25 mouse cellular contexts compared by ENCODE assay signal in genomic region chr4:44525336-44525735, GRCm38 (mm10).
DNase-seq lines count a peak whose midpoint lies in the region; ATAC-seq and TF ChIP-seq lines count a peak whose summit lies in the region.
"Had no signal": no experiment of that assay in that cellular context is flagged by ENCODE, and none has a peak within 500 bp of the region (broad histone marks: within the 10 kb centered on the region; RNA-seq: fewer than 3 reads in every experiment).

No protein-coding gene starts in this region.

- H3K9me3 ChIP-seq in intestine, postnatal 0 days (ENCODE audit: control insufficient read depth), result no peaks in the 10 kb centered on the region
- H3K9me3 ChIP-seq in intestine, embryonic 16.5 days (ENCODE audit: control insufficient read depth, low read length), result no peaks in the 10 kb centered on the region
- H3K9me3 ChIP-seq in lung, postnatal 0 days (ENCODE audit: low read length), result no peaks in the 10 kb centered on the region
- no peaks in the 10 kb centered on the region for H3K9me3 ChIP-seq in stomach, postnatal 0 days (ENCODE audit: control insufficient read depth, low read length)
- no peaks in the 10 kb centered on the region for H3K9me3 ChIP-seq in neural tube, embryonic 15.5 days (replicated peaks)
- H3K9me3 ChIP-seq: forebrain, embryonic 10.5 days; intestine, embryonic 15.5 days; kidney, embryonic 15.5 days; neural tube, embryonic 13.5 days had no signal

- H3K4me3 ChIP-seq in intestine, postnatal 0 days (ENCODE audit: low read depth, low read length), result no peak overlapping the region
- H3K4me3 ChIP-seq in intestine, embryonic 16.5 days (ENCODE audit: low read length), result no peak overlapping the region
- no peak overlapping the region for H3K4me3 ChIP-seq in lung, postnatal 0 days (ENCODE audit: low read depth, low read length)
- H3K4me3 ChIP-seq in stomach, postnatal 0 days (ENCODE audit: low read depth, low read length), result no peak overlapping the region
- H3K4me3 ChIP-seq in neural tube, embryonic 15.5 days (replicated peaks), result no peak overlapping the region
- H3K4me3 ChIP-seq: forebrain, embryonic 10.5 days; heart, adult 2 months; intestine, embryonic 15.5 days; kidney, embryonic 15.5 days; myocyte; neural tube, embryonic 13.5 days had no signal

- TF ChIP-seq EP300 in lung, postnatal 0 days (IDR thresholded peaks at IDR 0.05), result no peak
- TF ChIP-seq EP300 in stomach, postnatal 0 days (optimal IDR thresholded peaks at IDR 0.05), result no peak

- H3K36me3 ChIP-seq in intestine, postnatal 0 days (ENCODE audit: control insufficient read depth, insufficient read depth), result no peaks in the 10 kb centered on the region
- no peaks in the 10 kb centered on the region for H3K36me3 ChIP-seq in intestine, embryonic 16.5 days (ENCODE audit: control insufficient read depth, insufficient read depth, low read length)
- no peaks in the 10 kb centered on the region for H3K36me3 ChIP-seq in lung, postnatal 0 days (ENCODE audit: insufficient read depth, low read length)
- no peaks in the 10 kb centered on the region for H3K36me3 ChIP-seq in stomach, postnatal 0 days (ENCODE audit: control insufficient read depth, insufficient read depth, low read length)
- H3K36me3 ChIP-seq in neural tube, embryonic 15.5 days, result no peaks in the 10 kb centered on the region
- H3K36me3 ChIP-seq: forebrain, embryonic 10.5 days; intestine, embryonic 15.5 days; kidney, embryonic 15.5 days; neural tube, embryonic 13.5 days had no signal

- 79% methylated on average over 3 of the region's 3 CpGs for WGBS in intestine, postnatal 0 days
- 78% methylated on average over 3 of the region's 3 CpGs for WGBS in intestine, embryonic 16.5 days
- WGBS in lung, postnatal 0 days, result 70% methylated on average over 3 of the region's 3 CpGs
- WGBS in stomach, postnatal 0 days, result 66% methylated on average over 3 of the region's 3 CpGs
- 80% methylated on average over 3 of the region's 3 CpGs for WGBS in neural tube, embryonic 15.5 days

- ATAC-seq in intestine, postnatal 0 days, result no peak
- no peak for ATAC-seq in intestine, embryonic 16.5 days
- ATAC-seq in lung, postnatal 0 days, result no peak
- no peak for ATAC-seq in stomach, postnatal 0 days (ENCODE audit: low FRiP score, low TSS enrichment)
- no peak for ATAC-seq in neural tube, embryonic 15.5 days (ENCODE audit: low FRiP score)
- ATAC-seq: CD4-positive, CD25-positive, alpha-beta regulatory T cell, adult 4 months; forebrain, embryonic 16.5 days; intestine, embryonic 15.5 days had no signal

- DNase-seq in adrenal gland, adult 2 months, result peak; percentile 49
- no peak for DNase-seq in adrenal gland, postnatal 4 days (ENCODE audit: low spot score in 2 of 2)
- DNase-seq in lung, postnatal 0 days (ENCODE audit: low spot score), result no peak
- no peak for DNase-seq in lung, postnatal 36 days
- DNase-seq in stomach, postnatal 0 days (ENCODE audit: low spot score), result no peak
- DNase-seq: cerebellum, adult 2 months; gastrocnemius, postnatal 36 days; heart, adult 2 months; heart, postnatal 36 days; lung, adult 18-20 months; lung, postnatal 4 days; midbrain, embryonic 14.5 days; thymus, postnatal 25 days had no signal

- H3K9ac ChIP-seq in intestine, postnatal 0 days (ENCODE audit: low read depth, low read length), result no peak overlapping the region
- H3K9ac ChIP-seq in intestine, embryonic 16.5 days (ENCODE audit: low read depth, low read length), result no peak overlapping the region
- no peak overlapping the region for H3K9ac ChIP-seq in lung, postnatal 0 days (replicated peaks; ENCODE audit: low read depth)
- no peak overlapping the region for H3K9ac ChIP-seq in stomach, postnatal 0 days (ENCODE audit: low read length)
- H3K9ac ChIP-seq in neural tube, embryonic 15.5 days (replicated peaks), result no peak overlapping the region
- H3K9ac ChIP-seq: hindbrain, embryonic 14.5 days; intestine, embryonic 15.5 days; kidney, embryonic 15.5 days; neural tube, embryonic 13.5 days had no signal

- H3K4me2 ChIP-seq in intestine, postnatal 0 days (replicated peaks; ENCODE audit: low read depth), result no peak overlapping the region
- H3K4me2 ChIP-seq in intestine, embryonic 16.5 days (ENCODE audit: low read depth, low read length), result no peak overlapping the region
- H3K4me2 ChIP-seq in lung, postnatal 0 days (replicated peaks; ENCODE audit: low read depth, low read length), result no peak overlapping the region
- H3K4me2 ChIP-seq in stomach, postnatal 0 days (replicated peaks; ENCODE audit: low read depth), result no peak overlapping the region
- H3K4me2 ChIP-seq in neural tube, embryonic 15.5 days, result no peak overlapping the region
- H3K4me2 ChIP-seq: hindbrain, embryonic 14.5 days; intestine, embryonic 15.5 days; kidney, embryonic 15.5 days; liver, embryonic 11.5 days; neural tube, embryonic 13.5 days had no signal

- H3K27ac ChIP-seq in intestine, postnatal 0 days (ENCODE audit: low read depth, low read length), result no peak overlapping the region
- no peak overlapping the region for H3K27ac ChIP-seq in intestine, embryonic 16.5 days (ENCODE audit: low read length)
- no peak overlapping the region for H3K27ac ChIP-seq in lung, postnatal 0 days (ENCODE audit: low read length)
- H3K27ac ChIP-seq in stomach, postnatal 0 days (replicated peaks), result no peak overlapping the region
- no peak overlapping the region for H3K27ac ChIP-seq in neural tube, embryonic 15.5 days (replicated peaks)
- H3K27ac ChIP-seq: forebrain, embryonic 10.5 days; heart, adult 2 months; hindbrain, embryonic 14.5 days; intestine, embryonic 15.5 days; kidney, embryonic 15.5 days; neural tube, embryonic 13.5 days had no signal

- H3K27me3 ChIP-seq in intestine, postnatal 0 days (replicated peaks; ENCODE audit: control insufficient read depth, insufficient read depth, low read length), result no peaks in the 10 kb centered on the region
- H3K27me3 ChIP-seq in intestine, embryonic 16.5 days (replicated peaks; ENCODE audit: control insufficient read depth, insufficient read depth, low read length), result no peaks in the 10 kb centered on the region
- no peaks in the 10 kb centered on the region for H3K27me3 ChIP-seq in lung, postnatal 0 days (replicated peaks; ENCODE audit: insufficient read depth, low read length)
- no peaks in the 10 kb centered on the region for H3K27me3 ChIP-seq in stomach, postnatal 0 days (ENCODE audit: control insufficient read depth, insufficient read depth, low read length)
- H3K27me3 ChIP-seq in neural tube, embryonic 15.5 days (replicated peaks), result peaks cover 5% of the 10 kb centered on the region; the same call in 1 of the 2 replicates
- H3K27me3 ChIP-seq: intestine, embryonic 15.5 days; kidney, embryonic 15.5 days had no signal

- peak; percentile 35 for TF ChIP-seq CTCF in intestine, postnatal 0 days (IDR thresholded peaks at IDR 0.05; ENCODE audit: low read depth)
- peak; percentile 9; the same call in 1 of the 2 replicates for TF ChIP-seq CTCF in lung, postnatal 0 days (IDR thresholded peaks at IDR 0.05)
- TF ChIP-seq CTCF in stomach, postnatal 0 days (IDR thresholded peaks at IDR 0.05; ENCODE audit: low read depth), result peak; percentile 22; the same call in 1 of the 2 replicates

- H3K4me1 ChIP-seq in intestine, postnatal 0 days (replicated peaks; ENCODE audit: control insufficient read depth, insufficient read depth, low read length), result no peaks in the 10 kb centered on the region
- no peaks in the 10 kb centered on the region for H3K4me1 ChIP-seq in intestine, embryonic 16.5 days (ENCODE audit: control insufficient read depth, insufficient read depth, low read length)
- H3K4me1 ChIP-seq in lung, postnatal 0 days (ENCODE audit: insufficient read depth, low read depth, low read length), result no peaks in the 10 kb centered on the region
- no peaks in the 10 kb centered on the region for H3K4me1 ChIP-seq in stomach, postnatal 0 days (replicated peaks; ENCODE audit: control insufficient read depth, insufficient read depth)
- H3K4me1 ChIP-seq in neural tube, embryonic 15.5 days, result no peaks in the 10 kb centered on the region; the same call in 1 of the 2 replicates
- H3K4me1 ChIP-seq: intestine, embryonic 15.5 days; kidney, embryonic 15.5 days had no signal
